Mouse (Mus musculus): ENCODE data around the gene Xrn2. TPM values are rescaled to one million over a fixed set of nuclear protein-coding genes. Genes with fewer than 3 reads are reported as not detected.

Xrn2 gene
- polyA plus RNA-seq, 1 experiment from 2014 or later: 104 TPM

DNA sequence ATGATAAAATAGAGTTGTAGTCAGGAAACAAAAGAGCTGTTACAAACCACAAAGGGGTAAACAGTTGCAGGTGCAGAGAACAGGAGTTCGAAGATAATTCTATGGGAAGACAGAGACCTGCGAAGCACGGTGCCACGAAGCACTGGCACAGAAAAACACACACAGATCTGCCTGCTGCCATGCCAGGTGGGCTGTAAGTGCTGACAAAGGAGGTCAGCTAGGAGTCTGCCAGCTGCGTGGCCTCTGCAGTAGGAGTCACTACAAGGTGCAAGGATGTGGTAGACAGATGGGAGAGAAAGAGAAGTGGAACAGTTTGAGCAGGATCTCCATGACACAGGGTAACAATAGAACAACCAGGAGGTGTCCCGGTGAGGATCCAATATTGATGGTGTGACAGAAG lies 114.6 kb downstream of the Xrn2 start:
- ATAC-seq (ENCODE audit: insufficient read depth) (no peak), DNase-seq (no peak)
- H3K4me1 ChIP-seq (ENCODE audit: insufficient read depth): no peaks in the 10 kb centered on the region
- no peaks in the 10 kb centered on the region for H3K9me3 ChIP-seq (ENCODE audit: low read depth, low read length)
- H3K9ac ChIP-seq: no peak overlapping the region
- H3K36me3 ChIP-seq (ENCODE audit: insufficient read depth): no peaks in the 10 kb centered on the region
- TF ChIP-seq CTCF (IDR thresholded peaks at IDR 0.05; ENCODE audit: low read depth): no peak
- no peaks in the 10 kb centered on the region for H3K27me3 ChIP-seq (ENCODE audit: insufficient read depth, low read length)
- H3K4me3 ChIP-seq (ENCODE audit: low read depth, low read length): no peak overlapping the region
- no peak overlapping the region for H3K4me2 ChIP-seq
- H3K27ac ChIP-seq (ENCODE audit: low read depth): no peak overlapping the region
- 70% methylated on average over 6 of the region's 6 CpGs for WGBS

Other genes with a start within 250 kb of the Xrn2 start
- 30.8 and 31.6 TPM in 2 replicates for gene Kiz, start 157.1 kb upstream of the Xrn2 start, polyA plus RNA-seq (2014; fragmentation: Nextera tagmentation; extraction: Ambion mirVana)
- gene Nkx2-4, start 72.4 kb downstream of the Xrn2 start, polyA plus RNA-seq (2014; fragmentation: Nextera tagmentation; extraction: Ambion mirVana): not detected in 2 replicates
- not detected in 2 replicates for gene Nkx2-2, start 181.2 kb downstream of the Xrn2 start, polyA plus RNA-seq (2014; fragmentation: Nextera tagmentation; extraction: Ambion mirVana)